Mouse (Mus musculus): ENCODE data around the gene Traf7.

DNA sequence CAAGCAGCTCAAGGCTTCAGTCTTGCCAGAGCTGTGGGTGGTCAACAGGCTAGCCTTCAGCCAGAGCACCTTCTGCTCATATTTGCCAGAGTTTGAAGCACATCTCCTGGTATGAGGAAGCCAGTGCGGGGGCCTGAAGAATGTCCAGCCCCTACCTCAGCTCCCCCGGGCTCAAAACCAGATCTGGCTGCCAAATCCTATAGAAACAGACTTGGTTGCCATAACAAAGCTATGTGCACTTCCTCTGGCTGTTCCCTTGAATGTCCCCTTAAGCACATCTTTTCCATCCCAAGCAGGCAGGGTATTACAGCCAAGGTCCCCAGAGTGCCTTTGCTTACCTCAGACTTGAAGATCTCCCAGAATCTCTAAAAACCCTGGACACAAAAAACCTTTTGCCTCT, 3.0 kb downstream of the Traf7 start:
- no peak for TF ChIP-seq POLR2A (IDR thresholded peaks at IDR 0.05; ENCODE audit: low read depth, low read length)
- no peak for TF ChIP-seq CTCF (IDR thresholded peaks at IDR 0.05; ENCODE audit: borderline replicate concordance, insufficient read depth, low read length)

All from embryonic fibroblast, embryonic 13.5 days (primary cell).